Mouse (Mus musculus): ENCODE data around the gene Themis2. TPM values are rescaled to one million over a fixed set of nuclear protein-coding genes. Genes with fewer than 3 reads are reported as not detected.

Themis2 gene
- polyA plus RNA-seq, 1 experiment: 11.4 TPM

DNA sequence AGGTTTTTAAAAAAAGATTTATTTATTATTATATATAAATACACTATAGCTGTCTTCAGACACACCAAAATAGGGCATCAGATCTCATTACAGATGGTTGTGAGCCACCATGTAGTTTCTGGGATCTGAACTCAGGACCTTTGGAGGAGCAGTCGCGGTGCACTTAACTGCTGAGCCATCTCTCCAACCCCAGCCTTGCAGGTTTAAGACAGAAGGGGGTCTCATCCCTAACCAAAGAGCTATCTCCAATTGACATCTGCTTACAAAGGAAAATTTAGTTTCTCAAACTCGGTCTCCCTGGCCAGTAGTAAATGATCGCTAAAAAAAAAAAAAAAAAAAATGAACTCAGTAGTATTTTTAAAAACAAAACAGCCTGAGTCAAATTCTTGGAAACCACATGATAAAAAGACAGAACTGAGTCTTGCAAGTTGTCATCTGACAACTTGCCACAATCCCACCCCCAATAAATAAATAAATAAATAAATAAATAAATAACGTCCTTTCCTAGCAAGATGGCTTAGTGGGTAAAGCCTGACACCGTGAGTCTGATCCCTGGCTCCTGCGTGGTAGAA, 10.5 kb upstream of the Themis2 start:
- H3K27ac ChIP-seq (ENCODE audit: control insufficient read depth, insufficient read depth, low read length): no peak overlapping the region
- TF ChIP-seq POLR2A (IDR thresholded peaks at IDR 0.05; ENCODE audit: control insufficient read depth, extremely low read depth, insufficient read depth, low read length, poor library complexity): no peak
- no peak for TF ChIP-seq CTCF (IDR thresholded peaks at IDR 0.05; ENCODE audit: borderline replicate concordance, control insufficient read depth, extremely low read depth, insufficient read depth, low read length, poor library complexity)
- WGBS: 77% methylated on average over 7 of the region's 7 CpGs
- no peak overlapping the region for H3K4me3 ChIP-seq (ENCODE audit: control insufficient read depth, insufficient read depth, low read length)
- H3K4me1 ChIP-seq (replicated peaks; ENCODE audit: control insufficient read depth, insufficient read depth, low read length): peaks cover 21% of the 10 kb centered on the region
- no peaks in the 10 kb centered on the region for H3K36me3 ChIP-seq (ENCODE audit: control insufficient read depth, insufficient read depth, low read length)
- no peaks in the 10 kb centered on the region for H3K27me3 ChIP-seq (ENCODE audit: control insufficient read depth, insufficient read depth, low read length)
- DNase-seq: no peak

GRCm38 (mm10) chr4:132805599-132806197, 9.5 kb upstream of the Themis2 start:
- no peak overlapping the region for H3K4me3 ChIP-seq (ENCODE audit: control insufficient read depth, insufficient read depth, low read length)
- TF ChIP-seq CTCF (IDR thresholded peaks at IDR 0.05; ENCODE audit: borderline replicate concordance, control insufficient read depth, extremely low read depth, insufficient read depth, low read length, poor library complexity) (no peak), POLR2A (IDR thresholded peaks at IDR 0.05; ENCODE audit: control insufficient read depth, extremely low read depth, insufficient read depth, low read length, poor library complexity) (no peak)
- no peaks in the 10 kb centered on the region for H3K36me3 ChIP-seq (ENCODE audit: control insufficient read depth, insufficient read depth, low read length)
- H3K27ac ChIP-seq (ENCODE audit: control insufficient read depth, insufficient read depth, low read length): no peak overlapping the region
- H3K27me3 ChIP-seq (ENCODE audit: control insufficient read depth, insufficient read depth, low read length): no peaks in the 10 kb centered on the region
- WGBS: 75% methylated on average over 12 of the region's 12 CpGs
- DNase-seq: no peak
- H3K4me1 ChIP-seq (replicated peaks; ENCODE audit: control insufficient read depth, insufficient read depth, low read length): peaks cover 24% of the 10 kb centered on the region

DNA sequence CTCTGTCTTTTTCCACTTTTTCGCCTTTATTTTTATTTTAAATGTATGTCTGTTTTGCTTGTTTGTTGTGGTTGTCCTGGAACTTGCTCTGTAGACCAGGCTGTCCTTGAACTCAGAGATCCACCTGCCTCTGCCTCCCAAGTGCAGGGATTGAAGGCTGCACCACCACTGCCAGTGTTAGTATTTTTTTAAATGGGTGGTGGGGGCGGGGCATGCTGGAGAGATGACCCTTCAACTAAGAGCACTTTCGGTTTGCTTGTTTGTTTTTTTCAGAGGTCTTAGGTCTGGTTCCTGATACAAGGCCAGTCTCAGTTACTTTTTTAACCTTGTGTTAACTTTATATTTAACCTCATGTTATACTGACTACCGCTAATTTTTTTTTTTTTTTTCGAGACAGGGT, 9.0 kb upstream of the Themis2 start:
- no peak for TF ChIP-seq CTCF (IDR thresholded peaks at IDR 0.05; ENCODE audit: borderline replicate concordance, control insufficient read depth, extremely low read depth, insufficient read depth, low read length, poor library complexity)
- no peak for TF ChIP-seq POLR2A (IDR thresholded peaks at IDR 0.05; ENCODE audit: control insufficient read depth, extremely low read depth, insufficient read depth, low read length, poor library complexity)
- 76% methylated on average over 5 of the region's 5 CpGs for WGBS
- Histone ChIP-seq H3K27me3 (ENCODE audit: control insufficient read depth, insufficient read depth, low read length) (no peaks in the 10 kb centered on the region), H3K4me1 (replicated peaks; ENCODE audit: control insufficient read depth, insufficient read depth, low read length) (peaks cover 24% of the 10 kb centered on the region), H3K27ac (ENCODE audit: control insufficient read depth, insufficient read depth, low read length) (no peak overlapping the region), H3K36me3 (ENCODE audit: control insufficient read depth, insufficient read depth, low read length) (no peaks in the 10 kb centered on the region), H3K4me3 (ENCODE audit: control insufficient read depth, insufficient read depth, low read length) (no peak overlapping the region)
- DNase-seq: no peak

DNA sequence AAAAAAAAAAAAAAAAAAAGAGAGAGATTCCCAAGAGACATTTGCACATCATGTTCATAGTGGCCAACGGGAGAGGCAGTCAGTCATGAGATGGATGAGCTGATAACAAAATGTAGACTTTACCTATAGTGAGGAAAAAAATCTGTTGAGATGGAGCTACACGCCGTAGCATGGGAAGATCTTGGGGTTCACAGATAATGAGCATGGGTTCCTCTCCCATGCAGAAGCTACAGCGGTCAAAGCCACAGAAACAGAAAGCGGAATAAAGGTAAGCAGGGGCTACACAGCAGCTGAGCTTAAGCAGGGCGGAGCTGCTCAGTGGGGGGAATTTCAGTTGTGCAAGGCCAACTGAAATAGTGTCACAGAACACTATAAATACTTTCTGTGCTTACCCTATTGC, 8.1 kb upstream of the Themis2 start:
- H3K4me3 ChIP-seq (ENCODE audit: control insufficient read depth, insufficient read depth, low read length): no peak overlapping the region
- TF ChIP-seq CTCF (IDR thresholded peaks at IDR 0.05; ENCODE audit: borderline replicate concordance, control insufficient read depth, extremely low read depth, insufficient read depth, low read length, poor library complexity) (no peak), POLR2A (IDR thresholded peaks at IDR 0.05; ENCODE audit: control insufficient read depth, extremely low read depth, insufficient read depth, low read length, poor library complexity) (no peak)
- peaks cover 24% of the 10 kb centered on the region for H3K4me1 ChIP-seq (replicated peaks; ENCODE audit: control insufficient read depth, insufficient read depth, low read length)
- no peak for DNase-seq
- no peaks in the 10 kb centered on the region for H3K36me3 ChIP-seq (ENCODE audit: control insufficient read depth, insufficient read depth, low read length)
- no peaks in the 10 kb centered on the region for H3K27me3 ChIP-seq (ENCODE audit: control insufficient read depth, insufficient read depth, low read length)
- WGBS: 15% methylated on average over 6 of the region's 6 CpGs
- H3K27ac ChIP-seq (ENCODE audit: control insufficient read depth, insufficient read depth, low read length): no peak overlapping the region

DNA sequence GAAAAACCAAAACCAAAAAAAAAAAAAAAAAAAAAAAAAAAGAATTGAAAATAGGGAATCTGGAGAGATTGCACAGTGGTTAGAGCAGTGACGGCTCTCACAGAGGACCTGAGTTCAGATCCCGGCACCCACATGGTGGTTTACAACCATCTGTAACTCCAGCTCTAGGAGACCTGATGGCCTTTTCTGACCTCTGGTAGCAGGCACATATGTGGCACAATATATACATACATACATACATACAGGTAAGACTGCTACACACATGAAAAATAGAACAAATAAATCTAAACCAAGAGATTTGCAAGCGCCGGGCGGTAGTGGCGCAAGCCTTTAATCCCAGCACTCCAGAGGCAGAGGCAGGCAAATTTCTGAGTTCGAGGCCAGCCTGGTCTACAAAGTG, 7.7 kb upstream of the Themis2 start:
- TF ChIP-seq CTCF (IDR thresholded peaks at IDR 0.05; ENCODE audit: borderline replicate concordance, control insufficient read depth, extremely low read depth, insufficient read depth, low read length, poor library complexity): no peak
- TF ChIP-seq POLR2A (IDR thresholded peaks at IDR 0.05; ENCODE audit: control insufficient read depth, extremely low read depth, insufficient read depth, low read length, poor library complexity): no peak
- H3K27me3 ChIP-seq (ENCODE audit: control insufficient read depth, insufficient read depth, low read length): no peaks in the 10 kb centered on the region
- no peak for DNase-seq
- H3K4me1 ChIP-seq (replicated peaks; ENCODE audit: control insufficient read depth, insufficient read depth, low read length): peaks cover 24% of the 10 kb centered on the region
- H3K36me3 ChIP-seq (ENCODE audit: control insufficient read depth, insufficient read depth, low read length): no peaks in the 10 kb centered on the region
- WGBS: 87% methylated on average over 7 of the region's 7 CpGs
- H3K27ac ChIP-seq (ENCODE audit: control insufficient read depth, insufficient read depth, low read length): no peak overlapping the region
- no peak overlapping the region for H3K4me3 ChIP-seq (ENCODE audit: control insufficient read depth, insufficient read depth, low read length)

DNA sequence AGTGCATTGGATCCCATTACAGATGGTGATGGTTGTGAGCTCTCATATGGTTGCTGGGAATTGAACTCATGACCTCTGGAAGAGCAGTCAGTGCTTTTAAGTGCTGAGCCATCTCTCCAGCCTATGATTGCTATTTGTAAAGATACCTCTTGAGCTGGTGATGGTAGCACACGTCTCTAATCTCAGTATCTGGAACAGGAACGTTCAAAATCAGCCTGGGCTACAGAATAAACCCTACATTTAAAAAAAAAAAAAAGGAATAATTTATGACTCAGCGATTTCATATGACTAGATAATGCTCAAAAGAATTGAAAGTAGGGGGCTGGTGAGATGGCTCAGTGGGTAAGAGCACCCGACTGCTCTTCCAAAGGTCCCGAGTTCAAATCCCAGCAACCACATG, 7.0 kb upstream of the Themis2 start:
- no peaks in the 10 kb centered on the region for H3K36me3 ChIP-seq (ENCODE audit: control insufficient read depth, insufficient read depth, low read length)
- peaks cover 20% of the 10 kb centered on the region for H3K4me1 ChIP-seq (replicated peaks; ENCODE audit: control insufficient read depth, insufficient read depth, low read length)
- no peaks in the 10 kb centered on the region for H3K27me3 ChIP-seq (ENCODE audit: control insufficient read depth, insufficient read depth, low read length)
- whole genome bisulfite sequencing: 74% methylated on average over 5 of the region's 5 CpGs
- DNase-seq: no peak
- H3K27ac ChIP-seq (ENCODE audit: control insufficient read depth, insufficient read depth, low read length): no peak overlapping the region
- no peak overlapping the region for H3K4me3 ChIP-seq (ENCODE audit: control insufficient read depth, insufficient read depth, low read length)
- no peak for TF ChIP-seq POLR2A (IDR thresholded peaks at IDR 0.05; ENCODE audit: control insufficient read depth, extremely low read depth, insufficient read depth, low read length, poor library complexity)
- no peak for TF ChIP-seq CTCF (IDR thresholded peaks at IDR 0.05; ENCODE audit: borderline replicate concordance, control insufficient read depth, extremely low read depth, insufficient read depth, low read length, poor library complexity)
